Mouse (Mus musculus): ENCODE measurements around the gene Tada3. TPM values are rescaled to one million over a fixed set of nuclear protein-coding genes. Genes with fewer than 3 reads are reported as not detected.

The Tada3 gene
- total RNA-seq, 2 experiments from 2014 or later: 36.3 to 43.8 TPM

- DNase-seq: no peak
Measured at GRCm38 (mm10) chr6:113388960-113389359, 11.3 kb upstream of the Tada3 start, which contains the start of gene Ttll3. Gene Ttll3, plus strand, starts transcription at chr6:113389260.

DNA sequence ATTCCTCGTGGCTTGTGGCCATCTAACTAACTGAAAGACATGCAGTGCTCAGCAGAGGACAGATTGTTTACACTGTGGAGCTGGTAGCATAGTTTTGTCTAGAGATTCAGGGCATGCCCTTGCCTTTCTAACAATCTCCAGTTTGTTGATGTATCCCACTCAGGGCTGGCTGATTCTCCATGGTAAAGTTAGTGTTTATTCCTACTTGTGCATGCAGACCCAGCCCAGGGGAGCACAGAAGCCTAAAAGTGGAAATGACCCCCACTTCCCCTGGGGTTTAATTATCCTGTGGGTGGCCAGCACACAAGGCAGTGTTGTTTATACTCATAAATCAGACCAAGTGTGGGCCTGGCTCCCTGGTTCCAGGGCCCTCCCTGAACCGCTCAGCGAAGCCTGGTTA lies 8.3 kb upstream of the Tada3 start:
- DNase-seq: no peak

DNA sequence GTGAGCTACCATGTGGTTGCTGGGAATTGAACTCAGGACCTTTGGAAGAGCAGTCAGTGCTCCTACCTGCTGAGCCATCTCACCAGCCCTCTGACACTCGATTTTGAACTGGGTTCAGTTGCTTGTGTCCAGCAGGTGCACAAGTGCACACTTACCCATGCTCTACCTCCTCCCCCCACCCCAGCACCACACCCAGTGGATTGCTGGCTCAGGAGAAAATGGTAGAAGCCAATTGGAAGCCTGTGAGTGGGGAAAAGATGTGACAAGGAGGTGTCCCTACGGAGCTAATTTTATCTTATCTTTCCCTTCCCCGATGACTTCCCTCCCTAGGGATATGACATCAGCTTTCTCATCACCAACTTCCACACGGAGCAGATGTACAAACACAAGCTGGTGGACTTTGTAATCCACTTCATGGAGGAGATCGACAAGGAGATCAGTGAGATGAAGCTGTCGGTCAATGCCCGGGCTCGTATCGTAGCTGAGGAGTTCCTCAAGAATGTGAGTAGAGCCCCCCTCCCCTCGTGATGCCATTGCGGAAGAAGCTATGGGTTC lies 7.6 kb upstream of the Tada3 start:
- no peak for DNase-seq

DNA sequence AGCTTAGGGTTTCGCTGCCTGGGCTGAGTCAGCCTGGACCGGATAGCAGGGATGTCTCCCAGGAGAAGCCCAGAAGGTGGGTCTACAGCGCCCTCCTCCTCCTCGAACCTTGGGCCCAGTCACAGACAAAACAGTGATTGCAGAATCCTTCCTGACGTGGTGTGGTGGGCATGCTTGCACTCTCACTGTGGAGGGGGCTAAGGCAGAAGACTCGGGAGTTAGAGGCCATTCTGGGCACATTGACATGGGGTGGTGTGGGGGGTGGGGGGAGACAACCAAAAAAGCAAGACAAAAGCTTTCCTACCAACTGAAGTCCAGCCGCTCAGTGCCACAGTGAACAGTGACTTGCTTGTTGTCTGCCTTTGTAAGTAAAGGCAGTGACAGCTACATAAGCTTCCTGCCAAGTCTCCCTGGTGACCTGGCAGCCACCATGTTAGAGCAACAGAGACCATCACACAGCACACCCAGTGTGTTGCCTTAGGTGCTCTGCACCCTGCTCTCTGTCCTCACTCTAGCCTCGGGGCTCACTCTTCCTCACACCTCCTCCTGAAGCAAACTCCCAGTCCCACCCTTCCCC lies 6.8 kb upstream of the Tada3 start:
- DNase-seq: no peak

- DNase-seq: no peak
Measured at GRCm38 (mm10) chr6:113380480-113380879, 2.8 kb upstream of the Tada3 start.

- no peak for DNase-seq
Measured at GRCm38 (mm10) chr6:113379246-113379645, 1.6 kb upstream of the Tada3 start.

DNA sequence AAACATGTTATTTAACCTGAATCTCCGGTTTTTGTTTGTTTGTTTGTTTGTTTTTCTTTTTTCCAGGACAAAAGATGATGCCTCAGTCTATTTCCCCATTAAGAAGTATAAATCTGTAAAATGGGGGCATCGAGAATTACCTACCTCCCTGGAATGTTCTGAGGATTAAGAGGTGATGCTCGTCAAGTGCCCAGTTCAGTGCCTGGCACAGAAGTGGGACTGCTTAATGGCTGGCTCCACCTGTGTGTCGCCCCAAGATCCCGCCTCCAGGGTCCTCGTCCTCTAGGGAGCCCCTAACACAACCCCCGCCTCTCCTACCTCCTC lies 549 bp downstream of the Tada3 start:
- DNase-seq: no peak

GRCm38 (mm10) chr6:113373491-113373890 lies 4.2 kb downstream of the Tada3 start:
- DNase-seq: peak; percentile 19 to 22

GRCm38 (mm10) chr6:113370194-113370929 lies 7.3 kb downstream of the Tada3 start:
- no peak for DNase-seq

- DNase-seq: no peak
Measured at GRCm38 (mm10) chr6:113368577-113368976, 9.1 kb downstream of the Tada3 start.

DNA sequence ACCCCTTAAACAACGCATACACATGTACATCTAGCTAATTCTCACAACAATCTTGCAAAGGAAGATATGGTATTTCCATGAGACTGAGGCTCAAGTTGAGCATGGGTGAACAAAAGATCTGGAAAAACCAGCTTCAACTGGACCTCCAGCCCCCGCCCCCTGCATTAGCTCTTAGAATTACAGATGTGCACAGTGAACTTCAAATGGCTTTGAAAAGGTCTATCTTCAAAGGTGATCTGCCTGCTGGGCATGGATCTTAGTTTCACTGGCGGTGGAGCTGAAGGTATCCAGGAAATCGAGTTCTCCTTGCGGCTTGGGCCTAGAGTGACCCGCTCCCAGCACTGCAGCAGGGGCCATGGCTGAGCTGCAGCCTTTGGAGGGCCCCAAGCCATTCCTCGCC lies 9.6 kb downstream of the Tada3 start:
- DNase-seq: no peak

- DNase-seq: no peak
Measured at GRCm38 (mm10) chr6:113367574-113367973, 10.1 kb downstream of the Tada3 start.

DNA sequence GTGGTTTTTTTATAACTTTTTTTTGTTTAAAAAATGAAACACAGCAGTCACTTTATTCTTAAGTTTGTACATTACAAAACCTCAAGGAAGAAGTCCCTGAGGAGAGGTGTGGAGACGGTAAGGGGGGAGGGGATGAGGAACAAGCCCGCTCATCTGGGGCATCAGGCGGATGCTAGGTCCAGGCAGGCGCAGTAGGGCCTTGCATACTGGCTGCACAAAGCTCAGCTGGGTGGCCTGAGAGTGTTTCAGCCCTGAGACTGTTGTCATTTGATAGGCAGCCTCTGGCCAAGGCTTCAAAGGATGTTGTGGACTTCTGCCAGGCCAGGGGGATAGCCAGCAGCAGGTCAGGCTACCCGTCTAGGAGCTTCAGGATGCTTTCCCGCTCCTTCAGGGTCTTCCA lies 11.0 kb downstream of the Tada3 start:
- no peak for DNase-seq

DNA sequence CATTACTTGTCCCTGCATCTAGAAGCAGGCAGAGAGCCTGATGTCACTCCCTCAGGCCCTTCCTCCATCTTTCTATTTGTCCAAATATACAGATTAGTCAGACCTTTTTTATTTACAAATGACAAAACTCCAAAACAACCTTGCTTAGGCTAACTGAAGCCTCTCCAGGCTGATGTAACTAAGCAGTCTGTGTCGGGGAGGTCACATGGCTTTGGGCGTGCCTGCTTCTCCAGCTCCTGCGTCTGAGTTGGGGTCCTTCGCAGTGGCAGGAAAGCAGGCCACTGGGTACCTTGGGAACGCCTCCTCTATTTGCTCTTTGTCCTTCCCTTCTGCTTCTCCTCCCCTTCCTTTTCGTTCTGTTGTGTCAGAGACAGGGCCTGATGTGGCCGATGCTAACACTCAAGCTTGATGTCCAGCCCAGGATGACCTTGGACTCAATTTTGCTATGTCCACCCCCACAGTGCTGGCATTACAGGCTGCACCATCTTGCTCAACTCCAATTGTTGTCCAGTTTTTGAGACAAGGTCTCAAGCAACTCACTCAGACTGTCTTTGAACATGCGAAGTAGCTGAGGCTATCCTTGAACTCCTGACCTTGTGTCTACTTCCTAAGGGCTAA lies 13.1 kb downstream of the Tada3 start:
- DNase-seq: peak; percentile 31 to 68

- DNase-seq: no peak
Measured at GRCm38 (mm10) chr6:113362241-113362640, 15.4 kb downstream of the Tada3 start.

- DNase-seq: no peak
Measured at GRCm38 (mm10) chr6:113361476-113361875, 16.2 kb downstream of the Tada3 start.

DNA sequence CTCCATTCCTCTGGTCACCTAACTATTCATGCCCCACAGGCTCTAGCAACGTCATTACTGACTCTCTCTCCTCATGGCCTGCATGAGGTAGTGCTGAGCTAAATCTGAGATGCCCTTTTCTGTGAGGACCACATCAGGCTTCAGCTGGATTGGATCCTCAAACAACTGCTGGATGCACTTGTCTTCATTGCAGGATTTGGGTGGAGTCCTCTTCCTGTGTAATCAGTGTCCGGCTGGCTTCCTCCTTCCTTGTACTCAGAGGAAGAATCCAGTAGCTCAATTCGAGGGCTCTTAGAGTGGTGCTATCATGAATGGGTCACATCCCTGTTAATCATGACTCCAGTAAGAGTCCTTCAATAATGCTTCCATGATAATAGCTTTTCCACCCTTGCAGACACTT lies 24.0 kb downstream of the Tada3 start:
- DNase-seq: no peak

GRCm38 (mm10) chr6:113352820-113353219 lies 24.9 kb downstream of the Tada3 start:
- peak in 1 of 2 experiments; percentile 50 for DNase-seq

DNA sequence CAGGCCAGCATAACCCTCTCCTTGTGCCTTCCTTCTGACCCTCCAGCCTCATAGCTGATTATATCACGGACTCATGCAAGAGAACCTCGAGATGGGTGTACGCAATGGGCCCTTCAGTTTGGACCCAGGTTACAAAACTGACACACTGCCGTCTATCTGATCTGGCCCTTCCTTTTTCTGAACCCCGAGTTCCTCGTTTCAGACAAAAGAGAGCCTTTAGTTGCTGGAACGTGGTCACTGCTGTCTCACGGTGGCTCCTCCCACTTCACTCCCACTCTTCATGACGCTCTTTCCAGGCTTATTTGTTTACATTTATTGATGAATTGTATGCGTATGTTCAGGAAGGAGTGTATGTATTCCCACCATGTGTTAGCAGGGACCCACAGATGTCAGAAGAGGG lies 26.0 kb downstream of the Tada3 start:
- DNase-seq: no peak

DNA sequence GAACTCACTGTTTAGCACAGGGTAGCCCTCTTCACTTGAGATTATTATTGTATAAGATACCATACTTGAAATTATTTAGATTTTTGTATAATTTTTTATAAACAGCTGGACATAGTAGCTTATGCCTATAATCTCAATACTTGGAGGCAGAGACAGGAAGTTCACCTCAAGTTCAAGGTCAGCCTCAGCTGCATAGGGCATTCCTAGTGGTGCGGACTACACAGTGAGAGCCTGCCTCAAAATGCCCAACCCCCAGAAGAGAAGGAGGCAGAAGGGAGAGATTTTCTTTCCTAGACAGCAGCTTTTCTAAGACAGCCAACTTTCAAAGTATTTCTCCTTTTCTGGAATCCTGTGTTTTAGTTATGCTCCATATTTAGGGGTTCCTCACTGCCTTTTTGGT lies 26.5 kb downstream of the Tada3 start:
- DNase-seq: no peak

- no peak for DNase-seq
Measured at GRCm38 (mm10) chr6:113350538-113350937, 27.1 kb downstream of the Tada3 start.

GRCm38 (mm10) chr6:113346897-113347296 lies 30.8 kb downstream of the Tada3 start:
- no peak for DNase-seq

DNA sequence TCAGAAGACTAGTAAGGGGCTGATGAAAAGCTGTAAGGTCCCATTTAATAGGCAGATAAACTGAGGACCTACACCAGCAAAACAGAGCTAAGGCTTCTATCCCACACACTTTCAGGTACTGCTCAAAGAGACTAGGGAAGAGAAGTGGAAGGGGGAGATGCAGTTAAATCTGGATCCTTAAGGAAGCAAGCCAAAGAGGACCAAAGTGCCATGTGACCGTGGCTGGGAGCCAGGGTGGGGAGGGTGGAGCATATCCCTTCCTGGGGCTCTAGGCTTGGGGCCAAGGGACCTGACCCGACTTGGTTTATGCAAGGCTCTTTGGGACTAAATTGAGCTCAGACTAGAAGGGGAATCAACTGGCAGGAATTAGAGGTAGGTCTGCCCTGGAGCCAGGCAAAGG lies 33.4 kb downstream of the Tada3 start:
- peak; percentile 82 to 88 for DNase-seq
